Mouse (Mus musculus): ENCODE data around the gene Ten1.

The Ten1 gene

GRCm38 (mm10) chr11:116198639-116199531 is at the start of gene Ten1, which contains the start of gene Acox1:
TSS of gene Ten1 (plus strand) at chr11:116198855.
TSS of gene Acox1 (minus strand) at chr11:116199045.
- in situ Hi-C loops (cut with MboI; ENCODE audit: low pct_unique_long_range_greater_than_20kb in 1 of 2, low sequenced_read_pairs in 2 of 2, unreplicated experiment in 1 of 2), result no loop called here

DNA sequence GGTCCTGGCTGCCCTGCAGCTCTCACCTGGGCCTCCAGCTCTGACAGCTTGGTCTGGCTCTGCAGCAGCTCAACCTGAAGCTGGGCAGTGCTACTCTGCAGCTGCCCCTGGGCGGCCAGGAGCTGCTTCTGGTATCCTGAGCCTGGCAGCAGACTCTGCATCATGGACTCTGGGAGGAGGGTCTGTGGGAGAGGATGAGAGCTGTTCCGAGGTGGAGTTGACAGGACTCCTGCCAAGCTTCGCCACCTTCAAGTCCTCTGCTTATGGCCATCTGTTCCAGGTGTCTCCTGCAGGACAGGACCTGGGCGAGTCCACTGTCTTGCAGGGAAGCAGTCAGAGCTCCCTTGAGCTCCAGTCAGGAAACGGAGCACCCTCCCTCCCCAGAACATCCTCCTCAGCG is 49.3 kb upstream of the Ten1 start:
- in situ Hi-C loops (cut with MboI; ENCODE audit: low pct_unique_long_range_greater_than_20kb in 1 of 2, low sequenced_read_pairs in 2 of 2, unreplicated experiment in 1 of 2), result no loop called here

GRCm38 (mm10) chr11:116150960-116151359 is 47.7 kb upstream of the Ten1 start:
- in situ Hi-C loops (cut with MboI; ENCODE audit: low pct_unique_long_range_greater_than_20kb in 1 of 2, low sequenced_read_pairs in 2 of 2, unreplicated experiment in 1 of 2), result no loop called here

DNA sequence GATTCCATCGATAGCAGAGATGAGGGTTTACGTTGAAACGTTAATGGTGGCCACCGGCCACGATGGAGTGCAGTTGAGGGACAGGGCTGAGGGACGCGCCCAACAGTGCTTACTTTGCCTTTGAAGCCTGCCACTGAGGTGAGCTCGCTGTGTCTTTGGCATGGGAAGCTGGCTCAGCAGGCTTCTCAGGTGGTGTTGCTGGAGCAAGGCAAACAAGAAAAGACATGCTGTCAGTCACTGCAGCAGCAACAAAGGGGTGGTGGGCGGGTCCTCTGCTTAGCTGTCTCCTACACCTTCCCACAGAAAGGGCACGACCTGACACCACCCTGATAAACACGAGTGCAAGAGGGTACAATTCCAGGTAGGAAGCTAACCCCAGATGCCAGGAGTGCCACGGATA is 37.3 kb upstream of the Ten1 start:
- in situ Hi-C loops (cut with MboI; ENCODE audit: low pct_unique_long_range_greater_than_20kb in 1 of 2, low sequenced_read_pairs in 2 of 2, unreplicated experiment in 1 of 2), result no loop called here

GRCm38 (mm10) chr11:116162146-116162545 is 36.5 kb upstream of the Ten1 start:
- in situ Hi-C loops (cut with MboI; ENCODE audit: low pct_unique_long_range_greater_than_20kb in 1 of 2, low sequenced_read_pairs in 2 of 2, unreplicated experiment in 1 of 2), result no loop called here

GRCm38 (mm10) chr11:116163002-116163401 is 35.7 kb upstream of the Ten1 start:
- in situ Hi-C loops (cut with MboI; ENCODE audit: low pct_unique_long_range_greater_than_20kb in 1 of 2, low sequenced_read_pairs in 2 of 2, unreplicated experiment in 1 of 2), result no loop called here

GRCm38 (mm10) chr11:116167232-116167631 is 31.4 kb upstream of the Ten1 start:
- in situ Hi-C loops (cut with MboI; ENCODE audit: low pct_unique_long_range_greater_than_20kb in 1 of 2, low sequenced_read_pairs in 2 of 2, unreplicated experiment in 1 of 2), result no loop called here

- in situ Hi-C loops (cut with MboI; ENCODE audit: low pct_unique_long_range_greater_than_20kb in 1 of 2, low sequenced_read_pairs in 2 of 2, unreplicated experiment in 1 of 2), result no loop called here
Observed at GRCm38 (mm10) chr11:116167884-116168439, 30.7 kb upstream of the Ten1 start, which contains the start of gene Fbf1. TSS of gene Fbf1 (minus strand) at chr11:116168166.

DNA sequence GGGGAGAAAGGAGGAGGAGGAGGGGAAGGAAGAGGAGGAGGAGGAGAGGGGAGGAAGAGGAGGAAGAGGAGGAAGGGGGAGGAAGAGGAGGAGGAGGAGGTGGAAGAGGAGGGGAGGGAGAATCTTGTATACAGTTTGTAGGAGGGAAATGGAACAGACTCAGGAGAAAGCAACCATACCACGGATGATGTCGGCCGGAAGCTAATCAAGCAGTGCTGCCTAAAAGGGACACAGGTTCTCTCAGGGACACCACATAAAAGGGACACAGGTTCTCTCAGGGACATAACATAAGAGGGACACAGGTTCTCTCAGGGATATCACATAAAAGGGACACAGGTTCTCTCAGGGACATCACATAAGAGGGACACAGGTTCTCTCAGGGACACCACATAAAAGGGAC is 29.4 kb upstream of the Ten1 start:
- in situ Hi-C loops (cut with MboI; ENCODE audit: low pct_unique_long_range_greater_than_20kb in 1 of 2, low sequenced_read_pairs in 2 of 2, unreplicated experiment in 1 of 2), result no loop called here

DNA sequence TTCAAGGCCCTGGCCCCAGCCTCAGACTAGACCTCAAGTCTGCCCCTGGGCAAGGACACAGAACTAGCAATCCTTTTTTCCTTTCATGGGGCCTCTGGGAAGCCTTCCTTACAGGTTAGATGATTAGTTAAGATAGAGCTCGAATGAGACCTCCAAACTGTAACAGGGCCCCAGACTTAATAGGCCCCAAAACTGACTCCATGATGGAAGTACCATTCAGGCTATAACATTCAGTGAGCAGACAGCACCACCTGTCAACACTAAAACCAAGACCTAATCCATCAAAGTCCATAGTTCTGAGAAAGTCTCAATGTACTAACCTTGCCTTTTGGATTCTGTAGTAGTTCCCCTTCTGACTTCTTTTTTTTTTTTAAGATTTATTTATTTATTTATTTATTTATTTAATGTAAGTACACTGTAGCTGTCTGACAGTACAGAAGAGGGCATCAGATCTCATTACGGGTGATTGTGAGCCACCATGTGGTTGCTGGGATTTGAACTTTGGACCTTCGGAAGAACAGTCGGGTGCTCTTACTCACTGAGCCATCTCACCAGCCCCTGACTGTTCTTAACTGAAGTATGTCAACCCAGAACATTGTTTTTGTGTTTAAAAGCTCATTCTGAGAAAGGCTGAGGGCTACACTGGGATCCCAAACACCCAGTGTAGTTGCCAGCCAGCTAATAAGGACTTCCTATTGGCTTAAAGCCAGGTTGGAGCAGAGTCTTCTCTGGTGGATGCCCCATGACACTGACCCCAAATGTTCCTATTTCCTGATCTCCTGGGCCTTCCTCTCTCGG is 28.5 kb upstream of the Ten1 start:
- in situ Hi-C loops (cut with MboI; ENCODE audit: low pct_unique_long_range_greater_than_20kb in 1 of 2, low sequenced_read_pairs in 2 of 2, unreplicated experiment in 1 of 2), result no loop called here

DNA sequence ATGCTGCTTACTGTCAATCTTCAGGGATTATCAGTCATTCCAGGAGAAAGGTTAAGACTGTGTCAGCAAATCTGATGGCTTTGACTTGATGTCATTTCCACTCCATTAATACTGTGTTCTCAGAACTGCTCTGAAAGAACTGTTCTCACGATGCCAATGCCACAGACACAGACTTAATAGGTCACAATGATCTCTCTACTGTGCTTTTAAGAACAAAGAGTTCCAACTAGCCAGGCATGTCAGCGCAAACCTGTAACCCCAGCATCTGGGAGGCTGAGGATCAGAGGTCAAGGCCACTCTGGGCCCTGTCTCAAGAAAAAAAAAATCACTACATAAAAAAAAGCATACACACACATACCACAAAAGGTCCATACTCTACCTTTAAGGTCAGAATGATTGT is 26.7 kb upstream of the Ten1 start:
- in situ Hi-C loops (cut with MboI; ENCODE audit: low pct_unique_long_range_greater_than_20kb in 1 of 2, low sequenced_read_pairs in 2 of 2, unreplicated experiment in 1 of 2), result no loop called here

- in situ Hi-C loops (cut with MboI; ENCODE audit: low pct_unique_long_range_greater_than_20kb in 1 of 2, low sequenced_read_pairs in 2 of 2, unreplicated experiment in 1 of 2), result no loop called here
Observed at GRCm38 (mm10) chr11:116174775-116175448, 23.7 kb upstream of the Ten1 start.

- in situ Hi-C loops (cut with MboI; ENCODE audit: low pct_unique_long_range_greater_than_20kb in 1 of 2, low sequenced_read_pairs in 2 of 2, unreplicated experiment in 1 of 2), result no loop called here
Observed at GRCm38 (mm10) chr11:116176010-116176409, 22.6 kb upstream of the Ten1 start.

DNA sequence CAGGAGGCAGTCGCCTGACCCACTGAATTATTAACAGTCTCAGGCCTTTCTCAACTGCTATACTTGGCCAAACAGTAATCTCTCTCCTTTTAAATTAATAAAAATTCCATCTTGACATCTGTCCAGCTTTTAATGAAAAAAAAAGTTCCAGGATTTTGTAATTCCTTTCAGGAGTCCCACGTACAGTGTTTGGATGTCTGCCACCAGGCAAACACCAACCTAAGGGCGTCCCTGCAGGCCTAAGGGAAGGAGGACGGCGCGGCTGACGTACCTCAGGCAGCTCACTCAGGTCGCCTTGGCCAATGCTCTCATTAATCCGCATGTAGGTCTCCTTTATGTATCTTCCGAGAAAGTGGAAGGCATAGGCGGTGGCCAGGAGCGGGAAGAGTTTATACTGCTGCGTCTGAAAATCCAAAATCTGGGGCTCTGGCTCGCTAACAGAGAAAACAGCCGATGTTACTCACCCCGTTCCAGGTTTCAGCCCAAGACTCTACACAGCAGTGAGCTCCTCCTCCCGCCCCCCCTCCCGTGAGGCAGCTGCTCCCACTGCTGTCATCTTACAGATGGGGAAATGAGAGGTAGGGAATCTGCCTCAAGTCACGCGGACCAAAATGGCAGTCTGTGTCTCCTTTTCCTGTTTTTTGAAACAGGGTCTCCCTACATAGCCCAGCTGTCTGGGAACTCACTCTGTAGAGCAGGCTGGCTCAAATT is 20.1 kb upstream of the Ten1 start:
- in situ Hi-C loops (cut with MboI; ENCODE audit: low pct_unique_long_range_greater_than_20kb in 1 of 2, low sequenced_read_pairs in 2 of 2, unreplicated experiment in 1 of 2), result no loop called here

DNA sequence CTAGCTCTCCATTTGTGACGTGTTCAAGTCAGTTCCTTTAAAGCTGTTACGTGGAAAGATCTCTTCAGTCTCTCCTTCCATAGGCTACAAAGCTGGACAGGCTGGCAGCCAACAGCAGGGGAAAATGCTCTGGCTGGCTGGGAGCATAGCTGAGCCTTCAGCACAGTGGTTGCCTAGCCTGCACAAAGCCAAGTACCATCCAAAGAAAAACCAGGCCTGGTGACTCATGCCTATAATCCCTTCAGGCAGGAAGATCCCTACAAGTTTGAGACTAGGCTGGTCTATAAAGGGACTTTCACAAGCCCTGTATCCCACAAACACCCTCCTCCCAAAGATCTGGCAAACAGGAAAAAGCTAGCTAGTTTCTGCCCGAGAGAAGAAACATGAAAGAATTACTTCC is 12.8 kb upstream of the Ten1 start:
- in situ Hi-C loops (cut with MboI; ENCODE audit: low pct_unique_long_range_greater_than_20kb in 1 of 2, low sequenced_read_pairs in 2 of 2, unreplicated experiment in 1 of 2), result no loop called here

- in situ Hi-C loops (cut with MboI; ENCODE audit: low pct_unique_long_range_greater_than_20kb in 1 of 2, low sequenced_read_pairs in 2 of 2, unreplicated experiment in 1 of 2), result no loop called here
Observed at GRCm38 (mm10) chr11:116186360-116186759, 12.3 kb upstream of the Ten1 start.

GRCm38 (mm10) chr11:116187226-116187930 is 11.3 kb upstream of the Ten1 start:
- in situ Hi-C loops (cut with MboI; ENCODE audit: low pct_unique_long_range_greater_than_20kb in 1 of 2, low sequenced_read_pairs in 2 of 2, unreplicated experiment in 1 of 2), result no loop called here

DNA sequence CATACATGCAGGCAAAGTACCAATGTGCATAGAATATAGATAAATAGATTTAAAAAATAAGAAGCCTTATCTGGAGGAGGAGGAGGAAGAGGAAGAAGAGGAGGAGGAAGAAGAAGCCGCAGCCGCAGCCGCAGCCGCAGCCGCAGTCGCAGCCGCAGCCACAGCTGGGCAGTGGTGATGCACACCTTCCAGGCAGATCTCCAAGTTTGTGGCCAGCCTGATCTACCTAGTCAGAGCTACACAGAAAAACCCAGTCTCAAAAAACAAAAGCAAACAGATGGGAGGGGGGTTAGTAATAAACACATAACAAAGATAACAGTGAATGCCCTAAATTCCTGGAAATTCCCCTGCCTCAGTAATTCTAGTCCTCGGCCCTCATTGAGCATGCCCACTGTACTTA is 4.0 kb upstream of the Ten1 start:
- in situ Hi-C loops (cut with MboI; ENCODE audit: low pct_unique_long_range_greater_than_20kb in 1 of 2, low sequenced_read_pairs in 2 of 2, unreplicated experiment in 1 of 2), result no loop called here

Measured in mouse embryonic stem cell (cell line).